ENCODE assay signal across 27 mouse cellular contexts in genomic region chr13:53302688-53303087, GRCm38 (mm10). TPM values are rescaled to one million over a fixed set of nuclear protein-coding genes. Genes with fewer than 3 reads are reported as not detected.
"Had no signal": no experiment of that assay in that cellular context is flagged by ENCODE, and none has a peak within 500 bp of the region (broad histone marks: within the 10 kb centered on the region; RNA-seq: fewer than 3 reads in every experiment).

No protein-coding gene starts in this region.

- H3K4me3 ChIP-seq: gastrocnemius, adult 2 months; heart, embryonic 10.5 days; heart, embryonic 12.5 days; hindbrain, embryonic 10.5 days; hindbrain, embryonic 12.5 days; intestine, embryonic 15.5 days; layer of hippocampus, adult 2 months; left cerebral cortex, adult 2 months; limb, embryonic 10.5 days; limb, embryonic 12.5 days; liver, embryonic 13.5 days; liver, embryonic 15.5 days had no signal

- H3K36me3 ChIP-seq: heart, embryonic 10.5 days; heart, embryonic 12.5 days; hindbrain, embryonic 10.5 days; hindbrain, embryonic 12.5 days; intestine, embryonic 15.5 days; limb, embryonic 10.5 days; limb, embryonic 12.5 days; liver, embryonic 13.5 days; liver, embryonic 15.5 days had no signal

- DNase-seq: gastrocnemius, adult 2 months; gastrocnemius, postnatal 10 days; gastrocnemius, postnatal 25 days; heart, adult 18-20 months; heart, postnatal 10 days; heart, postnatal 4 days; kidney, adult 18-20 months; kidney, adult 9 months; kidney, postnatal 25 days; kidney, postnatal 4 days; liver; liver, embryonic 13.5 days had no signal

- ATAC-seq: hindbrain, embryonic 16.5 days; inflammation-experienced regulatory T-cells, adult 6 months; intestine, embryonic 15.5 days; intestine, postnatal 0 days had no signal

- H3K27me3 ChIP-seq: hindbrain, embryonic 12.5 days; intestine, embryonic 15.5 days; limb, embryonic 12.5 days; liver, embryonic 13.5 days; liver, embryonic 15.5 days had no signal

- H3K9ac ChIP-seq: heart, embryonic 12.5 days; hindbrain, embryonic 12.5 days; hindbrain, embryonic 14.5 days; intestine, embryonic 15.5 days; limb, embryonic 12.5 days; liver, embryonic 13.5 days; liver, embryonic 15.5 days had no signal

- H3K4me1 ChIP-seq: liver, embryonic 13.5 days; liver, embryonic 15.5 days had no signal

- H3K9me3 ChIP-seq: heart, embryonic 10.5 days; heart, embryonic 12.5 days; hindbrain, embryonic 10.5 days; hindbrain, embryonic 12.5 days; intestine, embryonic 15.5 days; limb, embryonic 10.5 days; limb, embryonic 12.5 days; liver, embryonic 13.5 days; liver, embryonic 15.5 days had no signal

- H3K27ac ChIP-seq: gastrocnemius, adult 2 months; heart, embryonic 10.5 days; hindbrain, embryonic 10.5 days; hindbrain, embryonic 12.5 days; hindbrain, embryonic 14.5 days; intestine, embryonic 15.5 days; layer of hippocampus, adult 2 months; left cerebral cortex, adult 2 months; limb, embryonic 10.5 days; limb, embryonic 12.5 days; liver, embryonic 13.5 days; liver, embryonic 15.5 days had no signal

- H3K4me2 ChIP-seq: heart, embryonic 12.5 days; hindbrain, embryonic 12.5 days; hindbrain, embryonic 14.5 days; intestine, embryonic 15.5 days; limb, embryonic 12.5 days; liver, embryonic 11.5 days; liver, embryonic 13.5 days; liver, embryonic 15.5 days had no signal

RNA-seq across cellular contexts. Expression of gene Ror2, which starts 16.8 kb away (rescaled TPM):
- polyA plus RNA-seq: inflammation-experienced regulatory T-cells, adult 6 months had no signal
